Mouse (Mus musculus) kidney, adult 10 weeks (tissue): ENCODE data around the gene Ncl. TPM values are rescaled to one million over a fixed set of nuclear protein-coding genes. Genes with fewer than 3 reads are reported as not detected.

Experiments
- polyA plus RNA-seq: library from polyadenylated mRNA; stranded (reverse); fragments of 350-450 nt; fragmentation: Illumina TruSeq; extraction: RNeasy Lipid Tissue Mini Kit (QIAGEN cat#74804); gene quantifications from one replicate; pipeline ENCODE4 v1.2.3, GENCODE M21; 2014; ENCODE audit warnings: low read depth, low replicate concordance

Gene Ncl
- polyA plus RNA-seq: 323 TPM

GRCm38 (mm10) chr1:86358906-86359797, at the start of gene Ncl:
Gene Ncl, minus strand, starts transcription at chr1:86359400.

GRCm38 (mm10) chr1:86302532-86302931, 56.7 kb downstream of the Ncl start, which contains the start of gene B3gnt7:
Gene B3gnt7, plus strand, starts transcription at chr1:86302832.

Other genes with a start within 250 kb of the Ncl start
- 0.81 TPM for gene Htr2b, start 247.4 kb downstream of the Ncl start, polyA plus RNA-seq
- not detected for gene Gm21972, start 225.8 kb downstream of the Ncl start, polyA plus RNA-seq
- 8.1 TPM for gene Armc9, start 204.6 kb downstream of the Ncl start, polyA plus RNA-seq
- gene B3gnt7, start 56.6 kb downstream of the Ncl start, polyA plus RNA-seq: 0.93 TPM
- not detected for gene Nmur1, start 66.8 kb upstream of the Ncl start, polyA plus RNA-seq
- gene Tex44, start 66.9 kb upstream of the Ncl start, polyA plus RNA-seq: not detected
- 1,224 TPM for gene Ptma, start 167.3 kb upstream of the Ncl start, polyA plus RNA-seq
- 24.2 TPM for gene Pde6d, start 223.2 kb upstream of the Ncl start, polyA plus RNA-seq
- 2.5 TPM for gene Cops7b, start 223.5 kb upstream of the Ncl start, polyA plus RNA-seq